Mouse (Mus musculus) heart, adult 2 months (tissue): ENCODE measurements at regions not wholly inside any gene's neighbourhood (a gene's known extent, or its start where the extent isn't known, plus 50 kb on each side); places are given as distances from the start of the nearest gene placed in this dataset.

Experiments used
- EP300 ChIP-seq: fragments of 200-500 bp; IDR thresholded peaks from 2 replicates; pipeline ENCODE4 v1.6.1; 2011; ENCODE audit warnings: low read depth, low read length, control low read depth; ENCODE audit not compliant: insufficient read depth
- POLR2A ChIP-seq: fragments of 200-500 bp; IDR thresholded peaks from 2 replicates; pipeline ENCODE4 v1.6.1; 2011; ENCODE audit warnings: mild to moderate bottlenecking, low read depth, low read length, control low read depth; ENCODE audit not compliant: insufficient read depth

DNA sequence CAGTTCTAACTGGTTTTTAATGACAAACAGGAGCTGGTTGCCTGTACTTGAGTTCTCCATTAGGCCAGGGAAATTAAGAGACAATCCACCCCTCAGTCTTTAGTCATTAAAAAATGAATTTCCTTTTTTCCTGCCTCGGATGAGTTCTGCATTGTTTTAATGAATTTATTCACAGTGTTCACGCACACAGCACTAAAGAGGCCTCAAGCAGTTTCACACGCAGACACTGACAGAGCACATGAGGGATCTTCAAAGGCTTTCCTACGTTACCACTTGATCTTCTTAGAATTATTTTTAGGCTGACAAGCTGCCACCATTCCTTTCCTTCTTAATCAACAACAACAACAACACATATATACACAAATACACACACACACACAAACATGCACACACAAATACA, 101.3 kb upstream of the Sox5 start:
- no peak for TF ChIP-seq EP300
- TF ChIP-seq POLR2A = no peak
